Mouse (Mus musculus) CH12.LX (cell line): ENCODE results near the gene Aff2. TPM values are rescaled to one million over a fixed set of nuclear protein-coding genes. Genes with fewer than 3 reads are reported as not detected.

Source experiments
- DNase-seq: peaks from one replicate; pipeline ENCODE4 v3.0.0-alpha.2; 2013; ENCODE audit errors: extremely low read depth
- H3K27ac ChIP-seq: 2 replicates; pipeline ENCODE4 v1.5.1; 2012; ENCODE audit warnings: low read depth, mild to moderate bottlenecking, control low read depth, moderate library complexity; ENCODE audit not compliant: insufficient read depth
- H3K27me3 ChIP-seq: replicated peaks from 2 replicates; pipeline ENCODE3; 2012; ENCODE audit warnings: inconsistent platforms
- H3K36me3 ChIP-seq, 2 experiments: replicated peaks in 1 of 2; 2 replicates each; pipeline versions ENCODE3 to v1.6.1; 2012; ENCODE audit warnings: inconsistent platforms in 1 of 2, low read length in 1 of 2, mild to moderate bottlenecking in 1 of 2, mixed read lengths in 1 of 2, moderate library complexity in 1 of 2; ENCODE audit not compliant: control insufficient read depth in 1 of 2, insufficient read depth in 1 of 2
- H3K4me1 ChIP-seq, 2 experiments: 2 replicates each; pipeline ENCODE4 v1.6.1; 2012; ENCODE audit warnings: inconsistent platforms in 1 of 2, moderate library complexity in 1 of 2; ENCODE audit not compliant: insufficient read depth in 2 of 2, control insufficient read depth in 1 of 2
- H3K4me2 ChIP-seq: 2 replicates; pipeline ENCODE4 v1.6.1; 2012; ENCODE audit warnings: low read depth, mild to moderate bottlenecking, control low read depth; ENCODE audit not compliant: poor library complexity, insufficient read depth, severe bottlenecking
- H3K4me3 ChIP-seq, 3 experiments: fragments of 150-350 bp in 1 of 3; sonication (generic) in 1 of 3; replicated peaks in 1 of 3; 2 replicates each; pipeline versions ENCODE3 to v1.5.1; 2011 to 2012; ENCODE audit warnings: low read depth in 2 of 3, low read length in 2 of 3, mild to moderate bottlenecking in 2 of 3, moderate library complexity in 2 of 3, control low read depth in 1 of 3, improper control_type of control experiment in 1 of 3, inconsistent platforms in 1 of 3, mixed read lengths in 1 of 3; ENCODE audit not compliant: poor library complexity in 1 of 3
- H3K79me2 ChIP-seq: replicated peaks from 2 replicates; pipeline ENCODE4 v1.6.1; 2012; ENCODE audit warnings: mild to moderate bottlenecking, moderate library complexity; ENCODE audit not compliant: control insufficient read depth, poor library complexity, insufficient read depth, severe bottlenecking; ENCODE audit errors: extremely low read depth
- H3K9ac ChIP-seq: 2 replicates; pipeline ENCODE4 v1.6.1; 2012; ENCODE audit warnings: low read depth, mild to moderate bottlenecking, control low read depth, moderate library complexity; ENCODE audit not compliant: insufficient read depth
- H3K9me3 ChIP-seq: replicated peaks from 2 replicates; pipeline ENCODE3; 2012; ENCODE audit warnings: low read length, inconsistent platforms, mixed read lengths
- BHLHE40 ChIP-seq: IDR thresholded peaks from 2 replicates; pipeline ENCODE4 v1.6.1; 2011; ENCODE audit warnings: mild to moderate bottlenecking, low read depth, low read length, improper control_type of control experiment
- E2F4 ChIP-seq: IDR thresholded peaks from 2 replicates; pipeline ENCODE4 v1.6.1; 2011; ENCODE audit warnings: low read depth, low read length, improper control_type of control experiment; ENCODE audit not compliant: insufficient replicate concordance
- ELF1 ChIP-seq: IDR thresholded peaks from 2 replicates; pipeline ENCODE4 v1.6.1; 2014; ENCODE audit warnings: low read depth, mild to moderate bottlenecking, inconsistent platforms, low read length, improper control_type of control experiment
- EP300 ChIP-seq: IDR thresholded peaks from 2 replicates; pipeline ENCODE4 v1.6.1; 2011; ENCODE audit warnings: low read length, improper control_type of control experiment
- ETS1 ChIP-seq: conservative IDR thresholded peaks from 2 replicates; pipeline ENCODE4 v1.6.1; 2012; ENCODE audit warnings: low read depth, mild to moderate bottlenecking, inconsistent platforms, low read length, improper control_type of control experiment, moderate library complexity
- GABPA ChIP-seq: IDR thresholded peaks from 2 replicates; pipeline ENCODE4 v1.6.1; 2012; ENCODE audit warnings: low read depth, low read length, improper control_type of control experiment, inconsistent platforms; ENCODE audit not compliant: insufficient replicate concordance
- HCFC1 ChIP-seq: IDR thresholded peaks from 2 replicates; pipeline ENCODE4 v1.6.1; 2012; ENCODE audit warnings: low read depth, mild to moderate bottlenecking, inconsistent platforms, low read length, improper control_type of control experiment
- IRF4 ChIP-seq: IDR thresholded peaks from 2 replicates; pipeline ENCODE4 v1.6.1; 2014; ENCODE audit warnings: low read depth, mild to moderate bottlenecking, inconsistent platforms, low read length, improper control_type of control experiment
- JUN ChIP-seq: IDR thresholded peaks from 2 replicates; pipeline ENCODE4 v1.6.1; 2011; ENCODE audit warnings: low read depth, mild to moderate bottlenecking, low read length, improper control_type of control experiment, moderate library complexity; ENCODE audit not compliant: insufficient read depth
- MAFK ChIP-seq: IDR thresholded peaks from 2 replicates; pipeline ENCODE4 v1.6.1; 2011; ENCODE audit warnings: low read length, improper control_type of control experiment; ENCODE audit not compliant: insufficient replicate concordance
- MAZ ChIP-seq: IDR thresholded peaks from 2 replicates; pipeline ENCODE4 v1.6.1; 2012; ENCODE audit warnings: low read depth, mild to moderate bottlenecking, inconsistent platforms, low read length, improper control_type of control experiment, moderate library complexity
- MYC ChIP-seq: IDR thresholded peaks from 2 replicates; pipeline ENCODE4 v1.6.1; 2011; ENCODE audit warnings: low read depth, mild to moderate bottlenecking, improper control_type of control experiment, low read length
- NELFE ChIP-seq: IDR thresholded peaks from 2 replicates; pipeline ENCODE4 v1.6.1; 2011; ENCODE audit warnings: low read depth, low read length, improper control_type of control experiment
- POLR2A ChIP-seq: IDR thresholded peaks from 2 replicates; pipeline ENCODE4 v1.6.1; 2011; ENCODE audit warnings: low read depth, mild to moderate bottlenecking, improper control_type of control experiment, low read length
- RCOR1 ChIP-seq: conservative IDR thresholded peaks from 2 replicates; pipeline ENCODE4 v1.6.1; 2012; ENCODE audit warnings: low read depth, mild to moderate bottlenecking, inconsistent platforms, low read length, improper control_type of control experiment
- SIN3A ChIP-seq: IDR thresholded peaks from 2 replicates; pipeline ENCODE4 v1.6.1; 2012; ENCODE audit warnings: low read length, improper control_type of control experiment, inconsistent platforms
- SMC3 ChIP-seq: IDR thresholded peaks from 2 replicates; pipeline ENCODE4 v1.6.1; 2011; ENCODE audit warnings: low read depth, low read length, improper control_type of control experiment
- TBP ChIP-seq: conservative IDR thresholded peaks from 2 replicates; pipeline ENCODE4 v1.6.1; 2011; ENCODE audit warnings: low read depth, low read length, improper control_type of control experiment
- TCF12 ChIP-seq: IDR thresholded peaks from 2 replicates; pipeline ENCODE4 v1.6.1; 2014; ENCODE audit warnings: low read depth, mild to moderate bottlenecking, inconsistent platforms, low read length, improper control_type of control experiment
- USF2 ChIP-seq: conservative IDR thresholded peaks from 2 replicates; pipeline ENCODE4 v1.6.1; 2011; ENCODE audit warnings: low read depth, low read length, improper control_type of control experiment
- ZMIZ1 ChIP-seq: IDR thresholded peaks from 2 replicates; pipeline ENCODE4 v1.6.1; 2012; ENCODE audit warnings: low read depth, mild to moderate bottlenecking, inconsistent platforms, low read length, improper control_type of control experiment
- dilution Hi-C: fragments of 300-500 bp; cut with MboI; formaldehyde crosslinking; loops from 2 replicates; pipeline ENCODE4 v1.14.3; 2020; ENCODE audit warnings: low sequenced_read_pairs; ENCODE audit not compliant: extremely low pct_unique_long_range_greater_than_20kb, extremely low pct_ligation_motif_present
- in situ Hi-C: fragments of 300-500 bp; cut with MboI; formaldehyde crosslinking; loops from 3 replicates; pipeline ENCODE4 v1.14.3; 2019; ENCODE audit warnings: low sequenced_read_pairs, low pct_ligation_motif_present, low pct_unique_long_range_greater_than_20kb, mixed read lengths
- polyA plus RNA-seq: library from polyadenylated mRNA; unstranded; fragments of >175 nt; gene quantifications from 2 replicates; pipeline ENCODE4 v1.2.1, GENCODE M21; 2012; ENCODE audit warnings: low read depth; ENCODE audit not compliant: insufficient read length
- total RNA-seq, 2 experiments: library from RNA; depleted of rRNA; stranded (reverse); fragments of 300-350 nt in 1 of 2; fragments of >200 nt in 1 of 2; gene quantifications; 2 replicates each; pipeline ENCODE4 v1.2.3; 2012 to 2014

Aff2 gene
- total and polyA plus RNA-seq, 3 experiments, result not detected

GRCm38 (mm10) chrX:69438422-69438821 is 78.3 kb downstream of the Aff2 start:
- TF ChIP-seq HCFC1 (no peak), USF2 (no peak), ELF1 (no peak), EP300 (no peak), NELFE (no peak), RCOR1 (no peak), ZMIZ1 (no peak), SIN3A (no peak), BHLHE40 (no peak), GABPA (no peak), JUN (no peak), POLR2A (no peak)
- no peak overlapping the region for H3K4me3 ChIP-seq
- H3K4me2 ChIP-seq, result no peak overlapping the region
- H3K27ac ChIP-seq, result no peak overlapping the region
- no peaks in the 10 kb centered on the region for H3K9me3 ChIP-seq
- no peaks in the 10 kb centered on the region for H3K4me1 ChIP-seq
- no peak overlapping the region for H3K9ac ChIP-seq
- H3K79me2 ChIP-seq, result no peaks in the 10 kb centered on the region
- in situ Hi-C loops, result no loop called here
- no peak for DNase-seq
- H3K36me3 ChIP-seq, result no peaks in the 10 kb centered on the region
- H3K27me3 ChIP-seq, result no peaks in the 10 kb centered on the region
- dilution Hi-C loops, result no loop called here

GRCm38 (mm10) chrX:69441937-69442336 is 81.8 kb downstream of the Aff2 start:
- Histone ChIP-seq H3K4me1 (no peaks in the 10 kb centered on the region), H3K4me3 (no peak overlapping the region), H3K9ac (no peak overlapping the region), H3K79me2 (no peaks in the 10 kb centered on the region), H3K27me3 (no peaks in the 10 kb centered on the region), H3K27ac (no peak overlapping the region), H3K9me3 (no peaks in the 10 kb centered on the region), H3K4me2 (no peak overlapping the region), H3K36me3 (no peaks in the 10 kb centered on the region)
- no peak for DNase-seq
- dilution Hi-C loops, result no loop called here
- in situ Hi-C loops, result no loop called here
- no peak for TF ChIP-seq MAFK
- TF ChIP-seq MYC, result no peak
- TF ChIP-seq TBP, result no peak
- no peak for TF ChIP-seq E2F4
- no peak for TF ChIP-seq ETS1
- TF ChIP-seq MAZ, result no peak
- TF ChIP-seq TCF12, result no peak
- TF ChIP-seq IRF4, result no peak
- no peak for TF ChIP-seq ELF1
- no peak for TF ChIP-seq SMC3
